Mouse (Mus musculus) ES-E14 (cell line): ENCODE data around the gene Slain1.

Experiments used
- CHD2 ChIP-seq: IDR thresholded peaks from 2 replicates; pipeline ENCODE4 v1.6.1; 2014; ENCODE audit warnings: mild to moderate bottlenecking, low read depth, low read length, inconsistent platforms
- ZC3H11A ChIP-seq: IDR thresholded peaks from 2 replicates; pipeline ENCODE4 v1.6.1; 2012; ENCODE audit warnings: low read depth, mild to moderate bottlenecking, inconsistent platforms, low read length, borderline replicate concordance
- ZNF384 ChIP-seq: IDR thresholded peaks from 2 replicates; pipeline ENCODE4 v1.6.1; 2012; ENCODE audit warnings: low read depth, low read length, inconsistent platforms

GRCm38 (mm10) chr14:103747345-103747744 is 97.3 kb downstream of the Slain1 start:
- TF ChIP-seq ZNF384, result no peak
- no peak for TF ChIP-seq ZC3H11A
- TF ChIP-seq CHD2, result no peak
